10 mouse cellular contexts compared by ENCODE assay signal in the genomic region with DNA sequence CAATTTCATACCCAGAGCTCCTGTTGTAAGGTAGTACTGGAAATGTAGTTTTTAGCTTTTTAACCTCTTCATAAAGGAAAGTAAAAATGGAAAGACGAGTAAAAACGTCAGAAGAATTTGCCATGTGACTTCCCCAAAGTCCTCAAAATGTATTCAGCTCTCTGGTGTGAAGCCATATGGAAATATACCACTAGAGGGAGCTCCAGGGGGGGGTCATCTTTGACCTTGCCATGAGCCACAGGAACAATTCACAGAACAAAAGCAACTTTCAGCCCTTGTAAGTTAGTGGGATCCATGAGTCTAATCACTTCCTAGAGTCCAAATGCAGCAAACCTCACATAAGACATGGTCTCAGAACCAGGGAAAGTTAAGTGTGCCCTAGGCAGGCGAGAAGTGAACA.
DNase-seq lines count a peak whose midpoint lies in the region; ATAC-seq and TF ChIP-seq lines count a peak whose summit lies in the region.
"Had no signal": no experiment of that assay in that cellular context is flagged by ENCODE, and none has a peak within 500 bp of the region (broad histone marks: within the 10 kb centered on the region; RNA-seq: fewer than 3 reads in every experiment).

No protein-coding gene starts in this region.

- no peak for DNase-seq in layer of hippocampus, adult 2 months (ENCODE audit: low spot score in 2 of 2)
- no peak for DNase-seq in layer of hippocampus, postnatal 10 days (ENCODE audit: low spot score in 2 of 2)
- peak; percentile 60 for DNase-seq in NIH3T3 (ENCODE audit: low read depth)
- peak; percentile 43 for DNase-seq in cerebellum, adult 8-10 months
- peak; percentile 41 for DNase-seq in limb, embryonic 11.5 days (ENCODE audit: low spot score)
- no peak for DNase-seq in T-cell, adult 2 months (ENCODE audit: low spot score)

- H3K4me1 ChIP-seq in limb, embryonic 11.5 days (ENCODE audit: control insufficient read depth, insufficient read depth, low read length), result no peaks in the 10 kb centered on the region
- no peaks in the 10 kb centered on the region for H3K4me1 ChIP-seq in forebrain, embryonic 12.5 days
- H3K4me1 ChIP-seq: embryonic facial prominence, embryonic 12.5 days; intestine, embryonic 15.5 days; midbrain, embryonic 12.5 days had no signal

- H3K36me3 ChIP-seq in limb, embryonic 11.5 days (ENCODE audit: control insufficient read depth, insufficient read depth, low read length), result no peaks in the 10 kb centered on the region
- no peaks in the 10 kb centered on the region for H3K36me3 ChIP-seq in forebrain, embryonic 12.5 days (replicated peaks)
- H3K36me3 ChIP-seq: embryonic facial prominence, embryonic 12.5 days; intestine, embryonic 15.5 days; midbrain, embryonic 12.5 days had no signal

- 64% methylated on average over 3 of the region's 3 CpGs for WGBS in limb, embryonic 11.5 days
- 62% methylated on average over 3 of the region's 3 CpGs for WGBS in forebrain, embryonic 12.5 days

- peak; percentile 75 for TF ChIP-seq CTCF in layer of hippocampus, adult 2 months (conservative IDR thresholded peaks at IDR 0.05)

- no peaks in the 10 kb centered on the region for H3K27me3 ChIP-seq in limb, embryonic 11.5 days (ENCODE audit: control insufficient read depth, insufficient read depth, low read length)
- no peaks in the 10 kb centered on the region for H3K27me3 ChIP-seq in forebrain, embryonic 12.5 days
- H3K27me3 ChIP-seq: embryonic facial prominence, embryonic 12.5 days; intestine, embryonic 15.5 days; midbrain, embryonic 12.5 days had no signal

- ATAC-seq in limb, embryonic 11.5 days (ENCODE audit: insufficient number of reproducible peaks, low FRiP score, low TSS enrichment, low read depth), result no peak
- ATAC-seq in forebrain, embryonic 12.5 days (ENCODE audit: low FRiP score), result no peak
- ATAC-seq: intestine, embryonic 15.5 days had no signal

- no peak overlapping the region for H3K4me2 ChIP-seq in limb, embryonic 11.5 days (ENCODE audit: low read depth, severe bottlenecking)
- no peak overlapping the region for H3K4me2 ChIP-seq in forebrain, embryonic 12.5 days
- H3K4me2 ChIP-seq: embryonic facial prominence, embryonic 12.5 days; intestine, embryonic 15.5 days; midbrain, embryonic 12.5 days had no signal

- H3K27ac ChIP-seq in layer of hippocampus, adult 2 months, result no peak overlapping the region
- no peak overlapping the region for H3K27ac ChIP-seq in limb, embryonic 11.5 days (replicated peaks; ENCODE audit: low read depth, low read length)
- no peak overlapping the region for H3K27ac ChIP-seq in forebrain, embryonic 12.5 days
- H3K27ac ChIP-seq: embryonic facial prominence, embryonic 12.5 days; intestine, embryonic 15.5 days; midbrain, embryonic 12.5 days had no signal

- no peak overlapping the region for H3K9ac ChIP-seq in limb, embryonic 11.5 days (ENCODE audit: low read length)
- no peak overlapping the region for H3K9ac ChIP-seq in forebrain, embryonic 12.5 days
- H3K9ac ChIP-seq: embryonic facial prominence, embryonic 12.5 days; intestine, embryonic 15.5 days; midbrain, embryonic 12.5 days had no signal

- no peak overlapping the region for H3K4me3 ChIP-seq in layer of hippocampus, adult 2 months
- no peak overlapping the region for H3K4me3 ChIP-seq in limb, embryonic 11.5 days (ENCODE audit: low read depth, low read length)
- no peak overlapping the region for H3K4me3 ChIP-seq in forebrain, embryonic 12.5 days (replicated peaks)
- H3K4me3 ChIP-seq: embryonic facial prominence, embryonic 12.5 days; intestine, embryonic 15.5 days; midbrain, embryonic 12.5 days had no signal

- H3K9me3 ChIP-seq in limb, embryonic 11.5 days (ENCODE audit: control insufficient read depth, low read length), result no peaks in the 10 kb centered on the region
- H3K9me3 ChIP-seq in forebrain, embryonic 12.5 days, result no peaks in the 10 kb centered on the region
- H3K9me3 ChIP-seq: embryonic facial prominence, embryonic 12.5 days; intestine, embryonic 15.5 days; midbrain, embryonic 12.5 days had no signal

Comparison
In these comparisons a context has a peak if more than half of its experiments do, and no peak if none do; other contexts are left out.
1. DNase-seq: peak in NIH3T3 (single experiment), cerebellum, adult 8-10 months (single experiment) and limb, embryonic 11.5 days (single experiment); none in layer of hippocampus, adult 2 months (0 of 2), layer of hippocampus, postnatal 10 days (0 of 2) and T-cell, adult 2 months (single experiment).